Mouse (Mus musculus) heart, embryonic 15.5 days (tissue): ENCODE data around the gene Pcdh9. TPM values are rescaled to one million over a fixed set of nuclear protein-coding genes. Genes with fewer than 3 reads are reported as not detected.

ENCODE experiments used
- ATAC-seq: fragments of 200-750 bp; cut with Nextera tagmentation; replicated peaks from 2 replicates; pipeline ENCODE4 v1.8.0; 2017; ENCODE audit warnings: low read depth, moderate TSS enrichment; ENCODE audit not compliant: insufficient number of reproducible peaks, insufficient read depth, low FRiP score
- H3K27ac ChIP-seq: fragments of 300-500 bp; sonication (generic); 2 replicates; pipeline ENCODE4 v1.5.1; 2015; ENCODE audit warnings: mild to moderate bottlenecking, inconsistent platforms
- H3K27me3 ChIP-seq: fragments of 300-500 bp; sonication (generic); 2 replicates; pipeline ENCODE4 v1.6.1; 2015; ENCODE audit warnings: inconsistent platforms
- H3K36me3 ChIP-seq: fragments of 300-500 bp; sonication (generic); 2 replicates; pipeline ENCODE4 v1.6.1; 2015; ENCODE audit warnings: mild to moderate bottlenecking, inconsistent platforms
- H3K4me1 ChIP-seq: fragments of 300-500 bp; sonication (generic); replicated peaks from 2 replicates; pipeline ENCODE4 v1.6.1; 2015; ENCODE audit warnings: inconsistent platforms
- H3K4me2 ChIP-seq: fragments of 300-500 bp; sonication (generic); 2 replicates; pipeline ENCODE4 v1.6.1; 2015; ENCODE audit warnings: inconsistent platforms, mild to moderate bottlenecking, moderate library complexity
- H3K4me3 ChIP-seq: fragments of 300-500 bp; sonication (generic); 2 replicates; pipeline ENCODE4 v1.5.1; 2015; ENCODE audit warnings: mild to moderate bottlenecking, inconsistent platforms
- H3K9ac ChIP-seq: fragments of 300-500 bp; sonication (generic); 2 replicates; pipeline ENCODE4 v1.6.1; 2015; ENCODE audit warnings: mild to moderate bottlenecking, inconsistent platforms
- H3K9me3 ChIP-seq: fragments of 300-500 bp; sonication (generic); replicated peaks from 2 replicates; pipeline ENCODE4 v1.6.1; 2016; ENCODE audit warnings: inconsistent platforms
- WGBS: fragments of 180-500 bp; shearing (Covaris S2); methylation state at CpG from one replicate; pipeline ENCODE4 v1.1.7; 2015; ENCODE audit warnings: mixed read lengths; 5-methylcytosine and 5-hydroxymethylcytosine counted together
- polyA plus RNA-seq: library from polyadenylated mRNA; unstranded; fragments of >200 nt; fragmentation: Nextera tagmentation; extraction: Ambion mirVana; gene quantifications from 2 replicates; pipeline ENCODE4 v1.2.1, GENCODE M21; 2015

The Pcdh9 gene
- polyA plus RNA-seq, 1 experiment from 2014 or later = 8.7 TPM

GRCm38 (mm10) chr14:93142076-93142475 lies 748.4 kb downstream of the Pcdh9 start:
- no peak overlapping the region for H3K9ac ChIP-seq
- H3K27ac ChIP-seq = no peak overlapping the region
- H3K4me3 ChIP-seq = no peak overlapping the region
- H3K4me1 ChIP-seq = no peaks in the 10 kb centered on the region
- ATAC-seq = no peak
- no peaks in the 10 kb centered on the region for H3K27me3 ChIP-seq
- 75% methylated on average over 4 of the region's 4 CpGs for whole genome bisulfite sequencing
- H3K36me3 ChIP-seq = no peaks in the 10 kb centered on the region
- H3K9me3 ChIP-seq = no peaks in the 10 kb centered on the region
- H3K4me2 ChIP-seq = no peak overlapping the region

- ATAC-seq = no peak
- no peak overlapping the region for H3K9ac ChIP-seq
- H3K9me3 ChIP-seq = no peaks in the 10 kb centered on the region
- H3K27me3 ChIP-seq = no peaks in the 10 kb centered on the region
- H3K4me1 ChIP-seq = no peaks in the 10 kb centered on the region
- H3K36me3 ChIP-seq = no peaks in the 10 kb centered on the region
- no peak overlapping the region for H3K27ac ChIP-seq
- WGBS = 72% methylated on average over 3 of the region's 3 CpGs
- H3K4me3 ChIP-seq = no peak overlapping the region
- H3K4me2 ChIP-seq = no peak overlapping the region
Observed at GRCm38 (mm10) chr14:93126993-93127392, 763.5 kb downstream of the Pcdh9 start.

DNA sequence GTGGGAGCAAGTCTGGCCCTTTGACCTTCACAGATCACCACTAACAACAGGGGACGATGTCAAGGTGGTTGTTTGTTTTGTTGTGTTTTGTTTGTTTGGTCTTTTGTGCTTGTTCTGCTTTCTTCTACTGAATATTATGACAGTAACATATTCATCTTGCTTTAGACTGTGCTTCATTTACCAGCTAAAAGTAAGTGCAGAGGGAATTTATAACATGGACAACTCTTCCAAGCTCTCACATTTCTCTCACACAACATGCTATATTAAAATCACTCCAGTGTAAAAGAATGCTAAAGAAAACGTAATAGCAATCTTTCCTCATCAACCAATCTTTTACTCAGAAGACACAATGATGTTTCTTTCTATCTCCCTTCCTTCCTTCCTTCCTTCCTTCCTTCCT lies 787.7 kb downstream of the Pcdh9 start:
- whole genome bisulfite sequencing = 71% methylated on average over 2 of the region's 2 CpGs

GRCm38 (mm10) chr14:93095081-93095480 lies 795.4 kb downstream of the Pcdh9 start:
- Histone ChIP-seq H3K36me3 (no peaks in the 10 kb centered on the region), H3K4me1 (peaks cover 9% of the 10 kb centered on the region), H3K4me2 (no peak overlapping the region), H3K9ac (no peak overlapping the region), H3K9me3 (no peaks in the 10 kb centered on the region), H3K4me3 (no peak overlapping the region), H3K27ac (no peak overlapping the region), H3K27me3 (no peaks in the 10 kb centered on the region)
- no peak for ATAC-seq
- 68% methylated on average over 2 of the region's 2 CpGs for WGBS

More for the DNA sequence above, 787.7 kb downstream of the Pcdh9 start:
- no peak overlapping the region for H3K4me3 ChIP-seq
- H3K4me1 ChIP-seq = no peaks in the 10 kb centered on the region
- no peak overlapping the region for H3K4me2 ChIP-seq
- H3K9ac ChIP-seq = no peak overlapping the region
- H3K9me3 ChIP-seq = no peaks in the 10 kb centered on the region
- H3K27ac ChIP-seq = no peak overlapping the region
- H3K36me3 ChIP-seq = no peaks in the 10 kb centered on the region
- no peak for ATAC-seq
- H3K27me3 ChIP-seq = no peaks in the 10 kb centered on the region

GRCm38 (mm10) chr14:93092806-93093205 lies 797.7 kb downstream of the Pcdh9 start:
- Histone ChIP-seq H3K4me1 (peaks cover 9% of the 10 kb centered on the region), H3K27ac (peak overlapping the region; percentile 48), H3K9me3 (no peaks in the 10 kb centered on the region), H3K36me3 (no peaks in the 10 kb centered on the region), H3K4me2 (no peak overlapping the region), H3K27me3 (no peaks in the 10 kb centered on the region), H3K9ac (no peak overlapping the region), H3K4me3 (no peak overlapping the region)
- 20% methylated on average over 4 of the region's 4 CpGs for WGBS
- peak; percentile 73 for ATAC-seq

GRCm38 (mm10) chr14:93085646-93086045 lies 804.8 kb downstream of the Pcdh9 start:
- Histone ChIP-seq H3K4me1 (no peaks in the 10 kb centered on the region), H3K4me3 (no peak overlapping the region), H3K27me3 (no peaks in the 10 kb centered on the region), H3K36me3 (no peaks in the 10 kb centered on the region), H3K4me2 (no peak overlapping the region), H3K9ac (no peak overlapping the region), H3K9me3 (no peaks in the 10 kb centered on the region), H3K27ac (no peak overlapping the region)
- 45% methylated on average over 2 of the region's 2 CpGs for WGBS
- no peak for ATAC-seq

GRCm38 (mm10) chr14:93083140-93083539 lies 807.3 kb downstream of the Pcdh9 start:
- H3K4me3 ChIP-seq = no peak overlapping the region
- no peaks in the 10 kb centered on the region for H3K9me3 ChIP-seq
- H3K27me3 ChIP-seq = no peaks in the 10 kb centered on the region
- H3K9ac ChIP-seq = no peak overlapping the region
- 51% methylated on average over 2 of the region's 2 CpGs for WGBS
- ATAC-seq = no peak
- no peak overlapping the region for H3K27ac ChIP-seq
- H3K36me3 ChIP-seq = no peaks in the 10 kb centered on the region
- H3K4me1 ChIP-seq = no peaks in the 10 kb centered on the region
- H3K4me2 ChIP-seq = no peak overlapping the region

GRCm38 (mm10) chr14:93080910-93081309 lies 809.6 kb downstream of the Pcdh9 start:
- WGBS = 24% methylated on average over 2 of the region's 2 CpGs
- no peak overlapping the region for H3K4me2 ChIP-seq
- no peak overlapping the region for H3K4me3 ChIP-seq
- ATAC-seq = no peak
- no peaks in the 10 kb centered on the region for H3K4me1 ChIP-seq
- H3K36me3 ChIP-seq = no peaks in the 10 kb centered on the region
- H3K9ac ChIP-seq = no peak overlapping the region
- H3K27ac ChIP-seq = no peak overlapping the region
- H3K27me3 ChIP-seq = no peaks in the 10 kb centered on the region
- no peaks in the 10 kb centered on the region for H3K9me3 ChIP-seq

- H3K4me2 ChIP-seq = no peak overlapping the region
- no peaks in the 10 kb centered on the region for H3K27me3 ChIP-seq
- ATAC-seq = no peak
- WGBS = 66% methylated on average over 2 of the region's 2 CpGs
- no peaks in the 10 kb centered on the region for H3K4me1 ChIP-seq
- H3K9ac ChIP-seq = no peak overlapping the region
- H3K9me3 ChIP-seq = no peaks in the 10 kb centered on the region
- no peak overlapping the region for H3K4me3 ChIP-seq
- H3K36me3 ChIP-seq = no peaks in the 10 kb centered on the region
- no peak overlapping the region for H3K27ac ChIP-seq
Observed at GRCm38 (mm10) chr14:93075761-93076160, 814.7 kb downstream of the Pcdh9 start.

GRCm38 (mm10) chr14:93072346-93072745 lies 818.1 kb downstream of the Pcdh9 start:
- H3K9ac ChIP-seq = no peak overlapping the region
- H3K4me2 ChIP-seq = no peak overlapping the region
- H3K4me1 ChIP-seq = no peaks in the 10 kb centered on the region
- no peak overlapping the region for H3K4me3 ChIP-seq
- H3K27ac ChIP-seq = no peak overlapping the region
- no peaks in the 10 kb centered on the region for H3K36me3 ChIP-seq
- no peaks in the 10 kb centered on the region for H3K27me3 ChIP-seq
- ATAC-seq = no peak
- 79% methylated on average over 5 of the region's 5 CpGs for WGBS
- H3K9me3 ChIP-seq = no peaks in the 10 kb centered on the region

GRCm38 (mm10) chr14:93070140-93070539 lies 820.3 kb downstream of the Pcdh9 start:
- no peak overlapping the region for H3K9ac ChIP-seq
- 25% methylated on average over 4 of the region's 4 CpGs for WGBS
- H3K4me2 ChIP-seq = no peak overlapping the region
- ATAC-seq = no peak
- H3K9me3 ChIP-seq = no peaks in the 10 kb centered on the region
- no peaks in the 10 kb centered on the region for H3K27me3 ChIP-seq
- H3K4me1 ChIP-seq = no peaks in the 10 kb centered on the region
- no peak overlapping the region for H3K4me3 ChIP-seq
- no peak overlapping the region for H3K27ac ChIP-seq
- H3K36me3 ChIP-seq = no peaks in the 10 kb centered on the region

DNA sequence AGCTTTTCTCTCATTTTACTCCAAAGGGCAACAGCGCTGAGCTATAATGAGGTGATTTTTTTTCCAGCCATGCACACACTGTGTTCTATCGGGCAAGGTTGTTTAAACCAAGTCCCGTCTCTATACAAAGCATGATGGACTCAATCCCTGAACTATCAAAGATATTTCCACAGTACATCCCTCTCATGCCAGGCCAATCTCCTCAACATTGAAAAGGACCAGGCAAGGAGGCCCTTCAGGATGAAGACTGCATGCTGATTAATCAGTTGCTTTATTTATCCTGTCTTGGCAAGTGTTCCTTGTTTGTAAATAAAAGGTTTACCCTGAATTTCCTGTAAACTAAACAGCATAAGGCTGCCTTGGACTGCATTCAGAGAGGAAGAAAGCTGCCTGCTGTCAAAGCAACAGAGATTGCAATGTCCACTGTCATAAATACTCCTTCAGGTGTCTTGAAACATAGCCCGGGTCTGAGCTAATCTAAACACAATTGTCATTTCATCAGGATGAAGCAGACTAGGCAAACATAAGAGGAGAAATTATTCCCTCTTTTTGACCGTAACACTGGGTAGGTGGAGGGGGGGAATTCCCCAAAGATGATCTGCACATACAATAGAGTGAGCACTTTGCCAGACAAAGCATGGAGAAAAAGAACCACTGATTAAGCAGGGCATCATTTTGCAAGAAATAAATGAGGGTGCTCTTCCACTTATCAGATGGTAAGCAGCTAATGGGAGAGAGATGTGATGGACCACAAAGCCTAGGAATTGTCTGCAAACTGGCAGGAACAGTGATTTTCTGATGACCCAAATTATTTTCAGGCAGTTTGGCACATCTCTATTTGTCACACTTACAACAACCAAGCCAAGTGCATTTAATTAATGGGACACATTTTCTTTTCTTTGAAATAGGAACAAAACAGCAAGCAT lies 822.8 kb downstream of the Pcdh9 start:
- ATAC-seq = no peak
- no peak overlapping the region for H3K4me2 ChIP-seq
- WGBS = 52% methylated on average over 5 of the region's 5 CpGs
- no peak overlapping the region for H3K4me3 ChIP-seq
- no peak overlapping the region for H3K9ac ChIP-seq
- no peaks in the 10 kb centered on the region for H3K9me3 ChIP-seq
- no peaks in the 10 kb centered on the region for H3K36me3 ChIP-seq
- H3K27me3 ChIP-seq = no peaks in the 10 kb centered on the region
- no peak overlapping the region for H3K27ac ChIP-seq
- H3K4me1 ChIP-seq = no peaks in the 10 kb centered on the region
